Mouse (Mus musculus) erythroblast, embryonic 14.5 days (primary cell): Measurements from ENCODE around the gene Slc17a8.

Source experiments
- GATA1 ChIP-seq: IDR thresholded peaks from 2 replicates; pipeline ENCODE4 v1.6.1; 2012; ENCODE audit warnings: low read length, inconsistent platforms, mixed read lengths
- TAL1 ChIP-seq: IDR thresholded peaks from 3 replicates; pipeline ENCODE4 v1.6.1; 2012; ENCODE audit warnings: low read length, inconsistent platforms, mixed read lengths

DNA sequence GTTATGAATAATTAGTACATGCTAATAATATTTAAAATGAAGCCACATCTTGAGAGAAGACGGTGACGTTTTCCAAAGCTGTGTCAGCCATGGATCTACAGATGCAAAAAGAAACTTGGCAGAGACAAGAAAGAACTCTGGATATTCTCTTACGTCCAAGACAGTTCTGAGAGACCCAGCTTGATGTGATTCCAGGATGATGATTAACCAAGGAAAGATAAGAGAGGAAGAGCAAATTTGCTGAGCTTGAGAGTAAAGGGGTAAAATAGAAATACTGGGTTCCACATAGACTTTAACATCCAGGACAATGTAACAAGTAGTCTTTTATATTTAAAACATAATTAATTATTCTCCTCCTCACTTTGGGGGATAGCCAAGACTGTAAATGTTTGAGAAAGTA, 47.6 kb downstream of the Slc17a8 start:
- TF ChIP-seq GATA1 (no peak), TAL1 (no peak)
